In the genomic region with DNA sequence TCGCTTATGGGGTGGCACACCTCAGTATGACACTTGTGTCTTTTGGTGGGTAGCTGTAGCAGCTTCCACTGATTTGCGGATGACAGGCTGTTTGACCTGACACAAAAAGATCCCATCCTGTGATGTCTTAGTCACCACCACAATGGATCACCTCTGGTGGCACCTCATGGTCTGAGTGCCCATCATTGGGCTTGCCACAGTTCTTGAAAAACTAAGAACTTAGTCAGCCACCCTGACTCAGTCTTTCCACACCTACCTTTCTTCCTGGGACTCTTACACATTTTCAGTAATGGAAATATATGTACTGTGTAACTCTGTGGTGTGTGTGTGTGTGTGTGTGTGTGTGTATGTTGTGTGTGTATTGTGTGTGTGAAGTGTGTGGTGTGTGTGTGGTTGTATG, we compare ENCODE assay signal across 28 mouse cellular contexts.
"Had no signal": no experiment of that assay in that cellular context is flagged by ENCODE, and none has a peak within 500 bp of the region (broad histone marks: within the 10 kb centered on the region; RNA-seq: fewer than 3 reads in every experiment).

No protein-coding gene starts in this region.

- H3K4me3 ChIP-seq: gastrocnemius, adult 2 months; heart, embryonic 10.5 days; heart, embryonic 12.5 days; hindbrain, embryonic 10.5 days; hindbrain, embryonic 12.5 days; intestine, embryonic 15.5 days; layer of hippocampus, adult 2 months; limb, embryonic 13.5 days; limb, embryonic 15.5 days; liver, embryonic 12.5 days had no signal

- DNase-seq: gastrocnemius, adult 2 months; gastrocnemius, postnatal 10 days; gastrocnemius, postnatal 25 days; heart, adult 18-20 months; heart, postnatal 10 days; heart, postnatal 4 days; kidney, adult 18-20 months; kidney, adult 8-10 months; kidney, postnatal 10 days; kidney, postnatal 25 days; kidney, postnatal 4 days; layer of hippocampus, adult 9-11 months; layer of hippocampus, postnatal 36 days; left cerebral cortex, postnatal 4 days had no signal

- H3K27ac ChIP-seq: gastrocnemius, adult 2 months; heart, embryonic 10.5 days; hindbrain, embryonic 10.5 days; hindbrain, embryonic 12.5 days; hindbrain, embryonic 14.5 days; intestine, embryonic 15.5 days; limb, embryonic 13.5 days; limb, embryonic 15.5 days; liver, embryonic 12.5 days; liver, embryonic 14.5 days had no signal

- H3K9ac ChIP-seq: heart, embryonic 12.5 days; hindbrain, embryonic 12.5 days; hindbrain, embryonic 14.5 days; intestine, embryonic 15.5 days; limb, embryonic 13.5 days; limb, embryonic 15.5 days; liver, embryonic 12.5 days; liver, embryonic 14.5 days had no signal

- H3K27me3 ChIP-seq: intestine, embryonic 15.5 days; limb, embryonic 13.5 days; limb, embryonic 15.5 days had no signal

- H3K4me1 ChIP-seq: intestine, embryonic 15.5 days; limb, embryonic 13.5 days; limb, embryonic 15.5 days; liver, embryonic 12.5 days had no signal

- H3K4me2 ChIP-seq: heart, embryonic 12.5 days; hindbrain, embryonic 12.5 days; hindbrain, embryonic 14.5 days; intestine, embryonic 15.5 days; limb, embryonic 13.5 days; limb, embryonic 15.5 days; liver, embryonic 12.5 days had no signal

- ATAC-seq: hindbrain, embryonic 16.5 days; inflammation-experienced regulatory T-cells, adult 6 months; intestine, embryonic 15.5 days; intestine, postnatal 0 days; liver, embryonic 12.5 days had no signal

- H3K36me3 ChIP-seq: heart, embryonic 10.5 days; heart, embryonic 12.5 days; hindbrain, embryonic 10.5 days; hindbrain, embryonic 12.5 days; intestine, embryonic 15.5 days; limb, embryonic 13.5 days; limb, embryonic 15.5 days; liver, embryonic 12.5 days had no signal

- H3K9me3 ChIP-seq: heart, embryonic 10.5 days; heart, embryonic 12.5 days; hindbrain, embryonic 10.5 days; hindbrain, embryonic 12.5 days; intestine, embryonic 15.5 days; limb, embryonic 13.5 days; limb, embryonic 15.5 days; liver, embryonic 12.5 days had no signal
